Mouse (Mus musculus): ENCODE measurements around the gene Sstr4. TPM values are rescaled to one million over a fixed set of nuclear protein-coding genes. Genes with fewer than 3 reads are reported as not detected.

Sstr4 gene
- polyA plus RNA-seq, 1 experiment = not detected

- no peaks in the 10 kb centered on the region for H3K36me3 ChIP-seq (replicated peaks; ENCODE audit: low read length)
- TF ChIP-seq GATA1 (IDR thresholded peaks at IDR 0.05; ENCODE audit: borderline replicate concordance, low read length) (no peak), FLI1 (IDR thresholded peaks at IDR 0.05; ENCODE audit: low read length) (no peak)
- H3K4me3 ChIP-seq (replicated peaks) = no peak overlapping the region
- peaks cover 41% of the 10 kb centered on the region for H3K4me1 ChIP-seq
- no peaks in the 10 kb centered on the region for H3K9me3 ChIP-seq
- peaks cover 7% of the 10 kb centered on the region for H3K27me3 ChIP-seq (replicated peaks)
These were observed 23.2 kb upstream of the Sstr4 start for GRCm38 (mm10) chr2:148371743-148372630.

DNA sequence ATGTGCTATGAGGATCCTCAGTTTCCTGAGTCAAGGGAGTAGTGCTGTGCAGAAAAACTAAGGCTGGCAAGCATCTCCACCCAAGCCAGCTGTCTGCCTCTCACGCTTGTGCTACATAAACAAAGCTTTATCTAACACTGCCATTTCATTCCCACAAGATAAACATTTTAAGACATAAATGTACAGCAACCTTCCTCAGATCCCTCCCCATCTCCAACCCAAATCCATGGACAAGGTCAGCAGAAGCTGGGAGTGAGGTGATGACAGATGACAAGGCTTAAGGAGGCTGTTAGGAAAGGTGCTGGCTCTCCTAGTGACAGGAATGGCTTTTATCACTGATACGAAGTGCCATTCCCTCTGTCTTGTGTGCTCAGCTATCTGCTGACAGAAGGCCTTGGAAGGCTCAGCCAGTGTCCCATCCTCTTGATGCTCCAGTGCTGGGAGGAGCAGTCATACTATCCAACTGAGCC is 21.5 kb upstream of the Sstr4 start:
- H3K27me3 ChIP-seq (replicated peaks) = peaks cover 7% of the 10 kb centered on the region
- peaks cover 45% of the 10 kb centered on the region for H3K4me1 ChIP-seq
- TF ChIP-seq FLI1 (IDR thresholded peaks at IDR 0.05; ENCODE audit: low read length) (no peak), GATA1 (IDR thresholded peaks at IDR 0.05; ENCODE audit: borderline replicate concordance, low read length) (no peak)
- no peaks in the 10 kb centered on the region for H3K9me3 ChIP-seq
- H3K4me3 ChIP-seq (replicated peaks) = no peak overlapping the region
- H3K36me3 ChIP-seq (replicated peaks; ENCODE audit: low read length) = no peaks in the 10 kb centered on the region

DNA sequence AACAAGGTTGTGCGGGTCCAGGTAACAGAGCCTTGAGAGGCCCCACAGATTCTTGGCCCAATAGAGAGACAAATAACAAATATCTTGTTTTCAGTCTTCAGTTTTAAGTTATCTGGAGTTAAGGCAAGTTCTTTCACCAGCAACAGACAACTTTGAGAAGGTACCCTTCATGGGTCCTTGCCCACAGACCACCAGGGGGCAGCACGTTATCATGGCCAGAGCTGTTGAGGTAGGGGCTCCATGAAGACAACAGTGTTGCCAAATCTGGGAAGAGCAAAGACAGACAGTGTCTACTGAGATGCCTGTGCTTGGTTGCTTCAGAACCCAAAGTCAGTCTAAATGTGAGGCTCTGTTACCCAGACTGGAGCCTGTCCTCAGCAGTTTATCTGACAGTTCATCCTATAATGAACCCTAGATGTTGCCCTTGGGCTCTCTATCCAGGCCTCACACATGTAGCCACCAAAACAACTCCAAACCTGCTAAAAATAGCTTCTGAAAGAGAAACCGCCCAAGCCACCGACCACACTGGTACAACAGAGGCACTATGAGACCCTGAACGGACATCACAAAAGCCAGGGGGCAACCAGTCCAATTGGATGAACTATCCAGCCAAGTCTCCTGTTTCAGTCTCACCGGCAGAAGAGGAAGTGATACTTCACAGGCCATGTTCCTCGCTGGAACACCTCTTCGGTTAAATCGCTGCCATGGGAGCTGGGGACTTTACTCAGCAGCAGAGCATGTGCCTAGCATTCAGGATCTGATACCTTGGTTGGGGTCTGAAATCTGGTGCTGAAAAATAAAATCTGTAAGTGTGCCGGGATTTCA is 19.6 kb upstream of the Sstr4 start:
- Histone ChIP-seq H3K4me1 (peaks cover 54% of the 10 kb centered on the region), H3K36me3 (replicated peaks; ENCODE audit: low read length) (no peaks in the 10 kb centered on the region), H3K9me3 (no peaks in the 10 kb centered on the region), H3K27me3 (replicated peaks) (peaks cover 1% of the 10 kb centered on the region), H3K4me3 (replicated peaks) (no peak overlapping the region)
- TF ChIP-seq GATA1 (IDR thresholded peaks at IDR 0.05; ENCODE audit: borderline replicate concordance, low read length) (no peak), FLI1 (IDR thresholded peaks at IDR 0.05; ENCODE audit: low read length) (no peak)

DNA sequence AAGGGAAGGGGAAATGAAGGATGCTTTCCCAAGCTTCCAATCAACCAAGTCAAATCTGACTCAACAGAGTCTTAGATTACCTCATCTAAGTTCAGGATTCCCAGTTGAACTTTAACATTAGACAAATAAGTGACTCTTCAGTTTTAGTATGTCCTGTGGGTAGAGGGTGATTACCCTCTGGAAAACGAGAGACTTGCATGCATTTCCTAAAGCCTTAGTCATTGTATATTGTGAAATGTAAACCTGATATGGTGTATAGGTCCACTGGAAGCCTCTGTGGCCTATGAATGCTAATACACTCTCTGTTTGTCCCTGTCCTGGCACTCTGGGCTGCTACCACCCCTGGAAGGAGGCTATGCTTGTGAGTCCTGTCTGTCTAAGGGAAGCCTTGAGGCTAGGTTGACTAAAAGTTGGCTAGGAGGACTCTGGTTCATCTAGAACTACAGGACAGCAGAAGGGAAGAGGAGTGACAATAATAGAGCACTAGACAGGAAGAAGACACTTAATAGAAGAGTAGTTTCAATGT is 16.3 kb upstream of the Sstr4 start:
- peaks cover 41% of the 10 kb centered on the region for H3K4me1 ChIP-seq
- peaks cover 3% of the 10 kb centered on the region for H3K27me3 ChIP-seq (replicated peaks)
- no peaks in the 10 kb centered on the region for H3K36me3 ChIP-seq (replicated peaks; ENCODE audit: low read length)
- peaks cover 7% of the 10 kb centered on the region for H3K9me3 ChIP-seq
- TF ChIP-seq FLI1 (IDR thresholded peaks at IDR 0.05; ENCODE audit: low read length) (no peak), GATA1 (IDR thresholded peaks at IDR 0.05; ENCODE audit: borderline replicate concordance, low read length) (no peak)
- H3K4me3 ChIP-seq (replicated peaks) = no peak overlapping the region

DNA sequence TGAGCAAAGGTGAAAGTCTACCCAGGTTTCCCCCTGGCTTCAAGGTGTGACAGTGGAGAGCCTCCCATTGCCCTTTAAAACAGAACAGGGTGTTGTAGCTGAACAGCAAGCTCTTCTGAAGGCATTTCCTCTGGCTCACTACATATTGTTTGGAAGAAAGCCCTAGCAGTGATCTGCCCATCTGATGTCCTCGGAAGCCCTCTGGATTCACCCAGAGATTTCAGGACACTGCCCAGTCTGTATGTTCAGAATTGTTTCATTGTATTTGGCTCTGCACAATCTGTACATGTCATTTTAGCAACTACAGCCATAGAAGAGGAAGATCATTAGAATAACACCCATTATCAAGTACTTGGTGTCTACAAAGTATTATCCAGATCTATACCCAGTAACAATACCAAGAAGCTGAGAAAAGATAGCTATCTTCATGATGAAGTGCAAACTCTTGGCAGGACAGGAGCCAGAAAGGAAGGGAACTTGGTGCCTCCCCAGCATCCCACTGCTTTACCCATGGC is 15.2 kb upstream of the Sstr4 start:
- Histone ChIP-seq H3K27me3 (replicated peaks) (peaks cover 3% of the 10 kb centered on the region), H3K9me3 (peaks cover 7% of the 10 kb centered on the region), H3K4me3 (replicated peaks) (no peak overlapping the region), H3K4me1 (peaks cover 36% of the 10 kb centered on the region), H3K36me3 (replicated peaks; ENCODE audit: low read length) (no peaks in the 10 kb centered on the region)
- no peak for TF ChIP-seq GATA1 (IDR thresholded peaks at IDR 0.05; ENCODE audit: borderline replicate concordance, low read length)
- no peak for TF ChIP-seq FLI1 (IDR thresholded peaks at IDR 0.05; ENCODE audit: low read length)

DNA sequence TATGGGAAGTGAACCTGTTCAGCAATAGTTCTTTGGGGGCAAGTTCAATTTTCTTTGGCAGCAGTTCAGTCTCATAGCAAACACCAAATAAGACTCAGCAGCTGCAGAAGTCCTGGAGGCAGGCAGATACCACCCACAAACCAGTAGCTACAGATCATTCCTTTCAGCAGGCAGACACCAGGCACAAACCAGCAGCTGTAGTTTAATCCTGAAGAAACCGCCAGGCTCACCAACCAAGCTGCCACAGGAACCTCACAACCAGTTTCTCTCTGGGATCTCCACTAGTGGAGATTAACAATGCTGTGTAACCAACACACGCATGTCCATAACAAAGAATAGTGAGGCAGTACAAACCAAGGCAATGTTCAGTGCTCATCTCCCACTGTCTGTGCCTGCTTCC is 14.1 kb upstream of the Sstr4 start:
- TF ChIP-seq GATA1 (IDR thresholded peaks at IDR 0.05; ENCODE audit: borderline replicate concordance, low read length) = no peak
- TF ChIP-seq FLI1 (IDR thresholded peaks at IDR 0.05; ENCODE audit: low read length) = no peak
- H3K9me3 ChIP-seq = peaks cover 7% of the 10 kb centered on the region
- H3K27me3 ChIP-seq (replicated peaks) = peaks cover 3% of the 10 kb centered on the region
- no peaks in the 10 kb centered on the region for H3K36me3 ChIP-seq (replicated peaks; ENCODE audit: low read length)
- no peak overlapping the region for H3K4me3 ChIP-seq (replicated peaks)
- peaks cover 26% of the 10 kb centered on the region for H3K4me1 ChIP-seq

GRCm38 (mm10) chr2:148386476-148386875 is 8.7 kb upstream of the Sstr4 start:
- Histone ChIP-seq H3K27me3 (replicated peaks) (peaks cover 16% of the 10 kb centered on the region), H3K4me3 (replicated peaks) (no peak overlapping the region), H3K9me3 (peaks cover 2% of the 10 kb centered on the region), H3K4me1 (0 out of 2 replicates have a peak, but pooled peaks cover 3% of the 10 kb centered on the region), H3K36me3 (replicated peaks; ENCODE audit: low read length) (no peaks in the 10 kb centered on the region)
- TF ChIP-seq GATA1 (IDR thresholded peaks at IDR 0.05; ENCODE audit: borderline replicate concordance, low read length) = no peak
- TF ChIP-seq FLI1 (IDR thresholded peaks at IDR 0.05; ENCODE audit: low read length) = no peak

GRCm38 (mm10) chr2:148386927-148387326 is 8.2 kb upstream of the Sstr4 start:
- Histone ChIP-seq H3K36me3 (replicated peaks; ENCODE audit: low read length) (no peaks in the 10 kb centered on the region), H3K27me3 (replicated peaks) (peaks cover 15% of the 10 kb centered on the region), H3K4me3 (replicated peaks) (no peak overlapping the region), H3K9me3 (no peaks in the 10 kb centered on the region), H3K4me1 (0 out of 2 replicates have a peak, but pooled peaks cover 3% of the 10 kb centered on the region)
- TF ChIP-seq FLI1 (IDR thresholded peaks at IDR 0.05; ENCODE audit: low read length) (no peak), GATA1 (IDR thresholded peaks at IDR 0.05; ENCODE audit: borderline replicate concordance, low read length) (no peak)

All from megakaryocyte, embryonic 14.5 days (primary cell).